Mouse (Mus musculus): ENCODE measurements around the gene Larp4b.

GRCm38 (mm10) chr13:9058706-9059105 lies 35.0 kb upstream of the Larp4b start:
- TF ChIP-seq GATA1 (IDR thresholded peaks at IDR 0.05; ENCODE audit: borderline replicate concordance, low read length): no peak
- no peak for TF ChIP-seq FLI1 (IDR thresholded peaks at IDR 0.05; ENCODE audit: low read length)
